Mouse (Mus musculus) T-cell, adult 2 months (primary cell): ENCODE data around the gene Pde3a.

ENCODE experiments used
- DNase-seq: peaks from one replicate; pipeline ENCODE4 v3.0.0; 2022; ENCODE audit warnings: low spot score

Gene Pde3a

DNA sequence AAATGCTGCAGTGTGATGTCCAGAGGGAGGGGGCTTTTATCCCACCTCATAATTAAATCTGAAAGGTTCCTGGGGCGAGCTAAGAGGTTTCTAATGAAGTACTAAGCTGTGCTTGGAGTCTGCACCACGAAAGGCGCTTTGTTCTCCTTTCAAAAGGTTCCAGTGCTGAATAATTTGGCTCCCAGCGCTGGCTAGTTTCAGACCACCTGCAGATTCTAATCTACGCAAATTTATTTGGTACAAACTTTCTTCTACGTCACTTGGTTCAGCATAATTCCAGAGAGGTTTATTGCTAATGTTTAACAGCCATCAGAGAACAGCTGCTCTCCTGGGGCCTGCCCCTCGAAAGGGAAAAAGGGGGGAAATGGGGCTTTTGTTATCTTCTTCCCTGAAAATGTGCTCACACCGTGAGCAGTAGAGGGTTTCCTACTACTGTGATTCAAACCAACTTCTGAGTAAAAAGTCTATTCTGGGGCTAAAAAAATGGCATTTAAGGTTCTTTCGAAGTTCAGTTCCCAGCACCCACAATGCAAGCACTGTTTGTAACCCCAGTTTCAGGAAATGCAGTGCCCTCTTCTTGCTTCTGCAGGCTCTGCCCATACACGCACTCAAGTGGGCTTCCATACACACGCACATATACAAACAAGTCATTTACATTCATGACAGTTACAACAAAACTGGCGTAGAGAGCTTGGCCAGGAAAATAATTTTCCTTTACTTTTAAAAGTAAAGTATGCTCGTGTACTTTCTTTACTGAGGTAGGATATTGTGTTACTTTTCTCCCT, 246.8 kb downstream of the Pde3a start:
- DNase-seq: no peak

DNA sequence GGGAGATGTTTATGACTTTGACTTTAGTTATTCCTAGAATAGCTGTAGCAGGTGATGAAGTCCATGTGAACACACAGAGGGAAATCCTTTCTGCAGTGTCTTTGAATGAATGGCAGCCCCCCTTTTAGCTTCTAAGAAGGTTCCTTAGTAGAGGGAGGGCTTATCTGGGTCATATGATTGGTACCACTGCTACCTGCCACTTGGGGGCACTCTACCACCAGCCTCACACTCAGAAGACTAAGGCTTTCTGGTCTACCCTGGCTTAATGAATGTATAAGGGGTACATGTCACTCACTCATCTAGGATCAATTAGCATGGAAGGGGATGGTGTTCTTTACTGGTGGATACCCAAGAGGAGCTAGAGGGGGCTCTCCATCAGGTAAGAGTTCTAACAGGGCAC, 250.4 kb downstream of the Pde3a start:
- DNase-seq: no peak

DNA sequence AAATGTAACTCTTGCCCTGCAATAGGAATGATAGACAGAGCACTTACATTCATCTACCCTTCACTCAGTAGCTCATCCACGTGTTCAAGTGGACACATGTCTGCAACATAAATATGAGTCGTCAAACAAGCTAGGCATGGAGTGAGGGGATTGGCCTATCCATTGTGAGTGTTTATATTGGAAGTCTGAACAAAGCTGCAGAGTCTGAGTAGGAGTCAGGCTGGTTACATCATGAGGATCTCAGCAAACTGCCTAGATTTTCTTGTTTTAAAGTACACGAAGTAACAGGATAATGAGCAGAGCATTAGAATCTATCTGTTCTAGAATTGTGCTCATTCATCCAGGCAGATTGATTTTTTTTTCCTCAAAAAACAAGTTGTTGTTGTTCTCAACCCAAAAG, 252.1 kb downstream of the Pde3a start:
- no peak for DNase-seq

DNA sequence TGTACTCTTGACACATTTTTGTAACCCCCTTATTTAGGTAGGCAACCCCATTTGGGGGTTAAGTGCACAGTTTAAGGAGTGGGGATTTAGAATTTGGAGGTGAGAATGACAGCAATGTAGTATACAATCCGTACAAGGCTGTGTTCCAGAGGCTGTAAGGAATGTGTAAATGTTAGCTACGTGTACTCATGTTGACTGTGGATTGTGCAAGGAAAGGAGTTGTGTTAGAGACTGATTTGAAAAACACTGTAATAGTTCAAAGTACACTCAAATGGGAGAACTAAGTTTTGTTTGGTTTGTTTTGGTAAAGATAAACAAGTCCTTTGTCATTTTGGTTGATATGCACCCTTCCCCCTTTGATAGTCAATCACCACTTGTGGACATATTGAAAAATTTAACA, 273.5 kb downstream of the Pde3a start:
- DNase-seq: no peak

DNA sequence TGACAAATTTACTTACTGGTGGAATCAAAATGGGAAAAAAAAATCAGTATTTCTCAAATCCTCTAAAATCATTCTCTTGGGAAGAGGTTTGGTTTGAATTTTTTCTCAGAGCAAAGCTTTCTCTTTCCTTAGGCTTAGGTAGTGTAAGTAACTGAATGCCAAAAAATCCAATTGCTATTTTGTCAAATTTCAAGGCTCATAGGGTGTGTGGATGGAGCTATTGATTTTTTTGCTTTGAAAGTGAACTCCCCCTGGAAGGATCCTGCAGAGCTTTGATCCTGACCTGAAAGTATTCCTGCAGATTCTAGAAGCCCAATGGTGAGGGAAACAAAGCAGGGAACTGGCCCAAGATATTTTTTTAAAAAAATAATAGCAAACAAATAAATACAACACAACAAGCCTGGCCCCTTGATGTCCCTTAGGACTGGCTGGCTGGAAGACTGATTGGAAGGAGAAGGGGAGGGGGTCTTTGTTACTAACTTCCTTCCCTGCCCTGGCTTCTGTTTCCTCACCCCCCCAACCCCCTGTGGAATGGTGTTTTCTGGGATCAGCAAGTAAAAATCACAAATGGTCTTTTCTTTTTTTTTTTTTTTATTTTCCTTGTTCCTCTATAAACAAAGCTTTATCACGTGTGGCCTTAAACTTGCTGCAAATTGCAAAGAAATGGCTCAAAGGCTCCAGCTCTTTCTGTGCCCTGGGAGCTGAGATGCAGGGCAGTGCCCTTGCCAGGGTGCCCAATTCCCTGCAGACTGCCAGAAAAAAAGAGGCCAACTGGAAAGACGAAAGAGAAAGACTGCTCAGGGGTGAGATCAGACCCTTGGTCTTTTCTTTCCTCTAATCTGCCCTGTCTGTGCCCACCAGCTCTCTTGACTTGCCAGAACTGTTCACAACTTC, 274.9 kb downstream of the Pde3a start, which contains the start of gene Slco1c1:
TSS of gene Slco1c1 (plus strand) at position 622 of the 894 bp plus-strand sequence.
- no peak for DNase-seq

DNA sequence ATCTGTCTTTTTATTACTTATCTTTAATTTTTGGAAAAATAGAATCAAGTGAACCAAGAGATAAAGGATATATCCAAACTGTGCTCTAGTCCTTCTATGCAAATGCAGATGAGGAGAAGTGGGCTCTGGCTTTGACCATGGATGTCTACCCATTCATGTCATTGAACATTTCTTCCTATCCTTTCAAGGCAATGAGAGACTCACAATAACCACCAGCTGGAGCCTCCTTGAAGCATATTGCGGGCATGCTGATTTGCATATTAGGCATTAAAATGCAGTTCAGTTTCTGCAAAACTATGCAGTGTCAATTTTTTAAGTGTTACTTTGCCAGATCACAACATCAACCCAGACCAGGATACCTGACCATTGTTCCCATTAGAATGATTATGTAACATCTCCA, 276.7 kb downstream of the Pde3a start:
- no peak for DNase-seq

DNA sequence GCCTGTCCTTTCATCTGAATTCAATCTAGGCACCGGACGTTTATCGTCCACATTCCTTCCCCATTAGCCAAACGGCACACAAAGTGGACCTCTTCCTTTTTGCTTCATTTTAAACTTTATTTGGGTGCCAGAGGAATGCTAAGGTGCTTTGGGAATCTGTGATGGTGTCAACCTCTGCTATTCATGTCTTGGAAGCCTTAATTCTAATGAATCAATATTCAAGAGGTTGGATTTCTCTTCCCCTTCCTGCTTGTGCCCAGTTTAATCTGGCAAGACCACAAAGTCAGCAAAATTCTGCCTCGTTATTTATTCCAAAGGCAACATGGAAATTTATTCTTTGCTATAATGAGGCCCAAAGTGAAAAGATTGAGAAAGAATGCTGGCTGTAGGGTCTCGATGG, 281.8 kb downstream of the Pde3a start:
- DNase-seq: no peak

DNA sequence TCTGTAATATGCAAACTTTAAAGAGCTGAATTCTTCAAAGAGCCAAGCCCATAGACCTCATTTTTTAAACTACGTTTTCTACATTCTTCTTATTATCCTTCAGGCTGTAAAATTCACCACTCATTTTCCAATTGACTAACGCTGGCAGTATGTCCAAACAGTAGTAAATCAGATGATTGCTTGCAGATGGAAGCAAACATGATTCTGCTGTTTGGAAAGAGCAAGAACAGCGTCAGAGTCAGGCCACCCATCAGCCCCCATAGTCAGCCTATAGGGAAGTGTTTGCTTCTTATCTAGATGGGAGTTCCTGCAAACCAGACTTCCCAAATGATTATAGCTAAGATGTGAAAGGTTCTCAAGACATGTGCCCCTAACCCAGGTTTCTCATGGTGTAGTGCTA, 288.2 kb downstream of the Pde3a start:
- DNase-seq: no peak

DNA sequence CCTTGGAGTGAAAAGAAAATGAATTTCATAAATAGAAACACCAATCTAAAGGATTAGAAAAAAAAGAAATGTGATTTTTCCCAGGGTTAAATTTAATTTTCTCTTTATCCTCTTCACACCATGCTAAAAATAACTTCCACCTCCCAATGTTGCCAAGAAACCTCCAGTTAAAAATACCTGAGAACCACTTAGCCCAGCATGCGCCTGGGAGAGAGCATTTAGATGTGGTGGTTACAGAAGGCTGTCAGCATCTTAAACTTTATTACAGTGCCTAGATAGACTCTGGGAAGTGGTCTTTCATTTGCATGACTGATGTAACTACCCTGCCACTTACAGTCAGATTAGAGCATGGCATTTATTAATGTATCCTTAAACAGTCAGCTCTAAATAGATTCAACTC, 292.1 kb downstream of the Pde3a start:
- DNase-seq: no peak

DNA sequence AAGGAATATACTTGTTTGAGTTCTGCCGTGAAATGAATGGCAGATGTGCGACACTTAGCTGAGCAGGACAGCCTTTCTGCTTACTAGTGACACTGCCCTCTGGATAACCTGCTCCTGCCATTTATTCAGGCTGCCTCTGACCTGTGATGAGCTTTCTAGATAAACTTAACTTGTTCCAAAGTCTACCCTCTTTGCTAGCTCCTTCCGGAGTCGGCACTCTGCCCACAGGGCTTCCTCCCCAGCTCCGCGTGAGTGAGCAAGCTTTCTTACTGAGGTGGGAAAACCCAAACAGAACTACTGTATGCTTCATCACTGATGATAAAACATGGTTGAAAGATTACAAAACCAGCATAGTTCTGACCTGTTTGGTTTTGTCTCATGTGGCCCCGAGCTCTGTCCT, 294.3 kb downstream of the Pde3a start:
- DNase-seq: no peak
